Mouse (Mus musculus) neutrophil, adult 5-6 weeks (primary cell): Measurements from ENCODE around the gene Traf1. TPM values are rescaled to one million over a fixed set of nuclear protein-coding genes. Genes with fewer than 3 reads are reported as not detected.

Experiments used
- ATAC-seq: fragments of 151-379, 151-347 bp; 2 replicates; pipeline ENCODE4 v1.8.0; 2017; ENCODE audit warnings: mild to moderate bottlenecking, moderate TSS enrichment; ENCODE audit not compliant: insufficient number of reproducible peaks, poor library complexity, low FRiP score, severe bottlenecking; ENCODE audit errors: extremely low read depth
- total RNA-seq: library from RNA; stranded (forward); fragments of 200-1000 nt; gene quantifications from 2 replicates; pipeline ENCODE4 v1.2.3, GENCODE M21; 2017

The Traf1 gene
- total RNA-seq, 1 experiment from 2014 or later: 31.3 TPM

- ATAC-seq: 0 out of 2 replicates have a peak, but pooled peaks have one; percentile 6
These were observed 54.5 kb downstream of the Traf1 start for GRCm38 (mm10) chr2:34906861-34907604.

- no peak for ATAC-seq
These were observed 55.1 kb downstream of the Traf1 start for GRCm38 (mm10) chr2:34906426-34906825.

- peak; percentile 86 for ATAC-seq
These were observed 56.6 kb downstream of the Traf1 start for GRCm38 (mm10) chr2:34904849-34905542.

GRCm38 (mm10) chr2:34903652-34904405 lies 57.7 kb downstream of the Traf1 start:
- no peak for ATAC-seq

GRCm38 (mm10) chr2:34903191-34903590 lies 58.4 kb downstream of the Traf1 start:
- no peak for ATAC-seq

- ATAC-seq: no peak
These were observed 58.8 kb downstream of the Traf1 start for GRCm38 (mm10) chr2:34902731-34903130.

GRCm38 (mm10) chr2:34901726-34902125 lies 59.8 kb downstream of the Traf1 start:
- no peak for ATAC-seq

- ATAC-seq: no peak
These were observed 61.2 kb downstream of the Traf1 start for GRCm38 (mm10) chr2:34900412-34900811.

GRCm38 (mm10) chr2:34899682-34900081 lies 61.9 kb downstream of the Traf1 start:
- no peak for ATAC-seq

- ATAC-seq: peak; percentile 37; the same call in 1 of the 2 replicates
These were observed 63.8 kb downstream of the Traf1 start for GRCm38 (mm10) chr2:34897820-34898219.

GRCm38 (mm10) chr2:34896821-34897460 lies 64.6 kb downstream of the Traf1 start:
- ATAC-seq: no peak

GRCm38 (mm10) chr2:34895503-34896113 lies 66.0 kb downstream of the Traf1 start:
- no peak for ATAC-seq

- no peak for ATAC-seq
These were observed 67.6 kb downstream of the Traf1 start for GRCm38 (mm10) chr2:34893950-34894349.

Other genes starting within 250 kb of the Traf1 start
- 118 and 132 TPM in 2 replicates for gene Gapvd1, start 206.5 kb downstream of the Traf1 start, total RNA-seq
- gene Hspa5, start 189.8 kb downstream of the Traf1 start, total RNA-seq: 603 and 618 TPM in 2 replicates
- 9.7 and 16.6 TPM in 2 replicates for gene Rabepk, start 161.9 kb downstream of the Traf1 start, total RNA-seq
- 94.5 and 100 TPM in 2 replicates for gene Fbxw2, start 135.5 kb downstream of the Traf1 start, total RNA-seq
- not detected in 2 replicates for gene Gm34653, start 128.8 kb downstream of the Traf1 start, total RNA-seq
- not detected in 2 replicates for gene Cutal, start 87.4 kb downstream of the Traf1 start, total RNA-seq
- gene Psmd5, start 86.8 kb downstream of the Traf1 start, total RNA-seq: 17.1 and 17.7 TPM in 2 replicates
- gene Phf19, start 47.7 kb downstream of the Traf1 start, total RNA-seq: 3.9 and 5.1 TPM in 2 replicates
- gene Hc, start 99.7 kb upstream of the Traf1 start, total RNA-seq: not detected in 2 replicates
- gene AI182371, start 139.8 kb upstream of the Traf1 start, total RNA-seq: 1.7 and 2.7 TPM in 2 replicates
- gene Cntrl, start 147.7 kb upstream of the Traf1 start, total RNA-seq: 218 and 252 TPM in 2 replicates
- 215 and 295 TPM in 2 replicates for gene Rab14, start 239.3 kb upstream of the Traf1 start, total RNA-seq